Mouse (Mus musculus) kidney, postnatal 14 days (tissue): Measurements from ENCODE around the gene Taf15.

ENCODE experiments used
- DNase-seq: peaks from one replicate; pipeline ENCODE4 v3.0.0; 2022; ENCODE audit warnings: mixed read lengths

Taf15 gene

GRCm38 (mm10) chr11:83457912-83458601 is 14.8 kb upstream of the Taf15 start:
- no peak for DNase-seq

- DNase-seq, result no peak
Observed at GRCm38 (mm10) chr11:83461462-83462027, 11.3 kb upstream of the Taf15 start.

GRCm38 (mm10) chr11:83462711-83463244 is 10.1 kb upstream of the Taf15 start, which contains the start of gene Mmp28:
Gene Mmp28, minus strand, starts transcription at chr11:83463071.
- DNase-seq, result peak; percentile 84

GRCm38 (mm10) chr11:83465976-83466375 is 6.9 kb upstream of the Taf15 start:
- DNase-seq, result peak; percentile 64

- DNase-seq, result peak; percentile 89
Observed at GRCm38 (mm10) chr11:83467120-83467652, 5.7 kb upstream of the Taf15 start.

- DNase-seq, result no peak
Observed at GRCm38 (mm10) chr11:83468765-83469164, 4.1 kb upstream of the Taf15 start.

- DNase-seq, result no peak
Observed at GRCm38 (mm10) chr11:83471766-83472165, 1.1 kb upstream of the Taf15 start.

- peak; percentile 46 for DNase-seq
Observed at GRCm38 (mm10) chr11:83473235-83474016, 540 bp downstream of the Taf15 start.

GRCm38 (mm10) chr11:83491488-83491887 is 18.6 kb downstream of the Taf15 start:
- no peak for DNase-seq

GRCm38 (mm10) chr11:83495571-83495970 is 22.7 kb downstream of the Taf15 start:
- no peak for DNase-seq

GRCm38 (mm10) chr11:83504308-83504707 is 31.4 kb downstream of the Taf15 start:
- no peak for DNase-seq

GRCm38 (mm10) chr11:83509521-83509920 is 36.6 kb downstream of the Taf15 start:
- DNase-seq, result no peak

- no peak for DNase-seq
Observed at GRCm38 (mm10) chr11:83517153-83517552, 44.3 kb downstream of the Taf15 start.

- no peak for DNase-seq
Observed at GRCm38 (mm10) chr11:83518371-83518770, 45.5 kb downstream of the Taf15 start.

- DNase-seq, result no peak
Observed at GRCm38 (mm10) chr11:83522075-83522474, 49.2 kb downstream of the Taf15 start, which contains the start of gene Heatr9. Gene Heatr9, minus strand, starts transcription at chr11:83522175.

- no peak for DNase-seq
Observed at GRCm38 (mm10) chr11:83529024-83529423, 56.1 kb downstream of the Taf15 start.

GRCm38 (mm10) chr11:83530360-83530759 is 57.5 kb downstream of the Taf15 start, which contains the start of gene Ccl5:
Gene Ccl5, minus strand, starts transcription at chr11:83530518.
- DNase-seq, result no peak

- DNase-seq, result no peak
Observed at GRCm38 (mm10) chr11:83533192-83533591, 60.3 kb downstream of the Taf15 start.

- no peak for DNase-seq
Observed at GRCm38 (mm10) chr11:83534143-83534542, 61.3 kb downstream of the Taf15 start.

- peak; percentile 90 for DNase-seq
Observed at GRCm38 (mm10) chr11:83534609-83535423, 61.9 kb downstream of the Taf15 start.

- DNase-seq, result no peak
Observed at GRCm38 (mm10) chr11:83536831-83537230, 63.9 kb downstream of the Taf15 start.

GRCm38 (mm10) chr11:83538705-83539314 is 65.9 kb downstream of the Taf15 start:
- DNase-seq, result peak; percentile 48
